Mouse (Mus musculus) activated CD4-positive, CD25-positive, alpha-beta regulatory T cell (primary cell): ENCODE data around the gene Gucy2e. TPM values are rescaled to one million over a fixed set of nuclear protein-coding genes. Genes with fewer than 3 reads are reported as not detected.

Experiments
- polyA plus RNA-seq, 2 experiments: library from polyadenylated mRNA; unstranded; fragments of 100-300 nt; shearing (Covaris generic); gene quantifications; one replicate each; pipeline ENCODE4 v1.2.1; 2017

Gucy2e gene
- polyA plus RNA-seq: under 1 TPM; 0.10 to 0.79 TPM

DNA sequence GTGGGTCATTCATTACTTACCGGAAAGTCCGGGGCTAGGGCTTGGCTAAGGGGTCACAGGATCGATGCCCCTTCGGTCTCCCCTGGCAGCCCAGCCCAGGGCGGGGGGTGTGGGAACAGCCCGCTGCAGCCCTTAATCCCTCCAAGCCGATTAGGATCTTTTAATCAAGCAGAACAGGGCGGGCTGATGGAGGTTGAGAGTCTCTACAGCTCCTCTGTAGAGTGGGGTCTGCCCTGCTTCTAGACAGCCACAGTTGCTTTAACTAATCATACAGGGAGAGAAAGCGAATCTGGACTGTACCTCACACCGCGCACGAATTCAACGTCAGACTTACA is at the start of gene Gucy2e:
Gene Gucy2e (minus strand): TSS at position 111 of the 335 bp plus-strand sequence.

GRCm38 (mm10) chr11:69197743-69198142 is 39.1 kb downstream of the Gucy2e start, which contains the start of gene Alox8:
TSS of gene Alox8 (minus strand) at chr11:69197843.

Other genes with a start within 250 kb of the Gucy2e start
- gene Pfas, start 228.6 kb downstream of the Gucy2e start, polyA plus RNA-seq: 1 to 10 TPM; 2.9 to 4.4 TPM
- 10 to 100 TPM; 13.6 to 14.6 TPM for gene Ctc1, start 221.1 kb downstream of the Gucy2e start, polyA plus RNA-seq
- gene Aurkb, start 191.4 kb downstream of the Gucy2e start, polyA plus RNA-seq: 10 to 100 TPM; 23.1 to 23.3 TPM
- gene Borcs6, start 177.3 kb downstream of the Gucy2e start, polyA plus RNA-seq: 1 to 10 TPM; 7.5 to 8.5 TPM
- gene Tmem107, start 166.2 kb downstream of the Gucy2e start, polyA plus RNA-seq: 1 to 10 TPM; 3.4 to 4.2 TPM
- gene Vamp2, start 148.5 kb downstream of the Gucy2e start, polyA plus RNA-seq: 100 to 1,000 TPM; 113 to 123 TPM
- gene Per1, start 141.8 kb downstream of the Gucy2e start, polyA plus RNA-seq: 10 to 100 TPM in 1 of 2 experiments, 1 to 10 TPM in 1; 6.6 to 10.3 TPM
- gene Hes7, start 116.6 kb downstream of the Gucy2e start, polyA plus RNA-seq: under 1 TPM in 1 of 2 experiments, not detected in 1; 0.08 TPM
- under 1 TPM in 1 of 2 experiments, not detected in 1; 0.17 TPM for gene 9130213A22Rik, start 114.4 kb downstream of the Gucy2e start, polyA plus RNA-seq
- gene Aloxe3, start 111.1 kb downstream of the Gucy2e start, polyA plus RNA-seq: under 1 TPM in 1 of 2 experiments, not detected in 1; 0.05 TPM
- gene Alox12b, start 80.0 kb downstream of the Gucy2e start, polyA plus RNA-seq: not detected
- gene Alox8, start 39.2 kb downstream of the Gucy2e start, polyA plus RNA-seq: 10 to 100 TPM in 1 of 2 experiments, 1 to 10 TPM in 1; 3.0 to 14.3 TPM
- 10 to 100 TPM in 1 of 2 experiments, 1 to 10 TPM in 1; 4.3 to 12.7 TPM for gene Cntrob, start 86.7 kb upstream of the Gucy2e start, polyA plus RNA-seq
- 100 to 1,000 TPM; 106 to 112 TPM for gene Trappc1, start 86.9 kb upstream of the Gucy2e start, polyA plus RNA-seq
- gene Kcnab3, start 89.2 kb upstream of the Gucy2e start, polyA plus RNA-seq: 1 to 10 TPM; 1.9 to 3.8 TPM
- 1 to 10 TPM; 2.3 to 8.7 TPM for gene Rnf227, start 103.4 kb upstream of the Gucy2e start, polyA plus RNA-seq
- 100 to 1,000 TPM in 1 of 2 experiments, 10 to 100 TPM in 1; 81.9 to 111 TPM for gene Chd3, start 132.4 kb upstream of the Gucy2e start, polyA plus RNA-seq
- gene Naa38, start 158.5 kb upstream of the Gucy2e start, polyA plus RNA-seq: 100 to 1,000 TPM; 128 to 154 TPM
- gene Cyb5d1, start 158.6 kb upstream of the Gucy2e start, polyA plus RNA-seq: 10 to 100 TPM; 20.5 to 23.2 TPM
- gene Tmem88, start 161.2 kb upstream of the Gucy2e start, polyA plus RNA-seq: under 1 TPM; 0.14 to 0.22 TPM
- gene Kdm6b, start 176.6 kb upstream of the Gucy2e start, polyA plus RNA-seq: 1 to 10 TPM; 4.8 to 6.3 TPM